Mouse (Mus musculus) thymus, postnatal 4 days (tissue): ENCODE measurements around the gene 1700012B07Rik.

Source experiments
- DNase-seq: peaks from one replicate; pipeline ENCODE4 v3.0.0; 2021

1700012B07Rik gene

GRCm38 (mm10) chr11:109745210-109745609 lies 82.6 kb downstream of the 1700012B07Rik start:
- no peak for DNase-seq

DNA sequence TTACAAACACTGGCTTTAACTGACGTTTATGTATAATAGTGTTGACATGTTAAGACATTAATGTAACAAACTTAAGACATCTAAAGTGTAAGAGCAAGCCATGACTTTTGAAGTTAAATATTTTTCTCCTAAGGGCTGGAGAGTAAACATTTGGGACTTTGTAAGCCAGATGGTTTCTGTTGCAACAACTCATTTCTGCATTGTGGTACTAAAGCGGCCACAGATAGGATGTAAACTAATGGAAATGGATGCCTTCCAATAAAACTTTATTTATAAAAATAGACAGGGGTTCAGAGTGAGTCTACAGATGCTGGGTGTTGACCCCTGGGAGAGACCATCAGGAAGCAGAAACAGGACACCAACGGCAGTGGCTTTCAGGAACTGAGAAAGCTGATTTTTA lies 89.9 kb downstream of the 1700012B07Rik start:
- no peak for DNase-seq
